Mouse (Mus musculus) G1E-ER4 (cell line): ENCODE measurements around the gene Brd4. TPM values are rescaled to one million over a fixed set of nuclear protein-coding genes. Genes with fewer than 3 reads are reported as not detected.

Experiments
- GATA1 ChIP-seq: IDR thresholded peaks from one replicate; pipeline ENCODE4 v1.8.0; 2012; ENCODE audit warnings: low read length, inconsistent platforms
- polyA plus RNA-seq: library from polyadenylated mRNA; stranded (reverse); fragments of >175 nt; gene quantifications from 2 replicates; pipeline ENCODE4 v1.2.3, GENCODE M21; 2012

Gene Brd4
- polyA plus RNA-seq, 1 experiment: 189 TPM

GRCm38 (mm10) chr17:32205345-32205744 lies 79.2 kb downstream of the Brd4 start:
- TF ChIP-seq GATA1: no peak

- TF ChIP-seq GATA1: no peak
These were observed 81.5 kb downstream of the Brd4 start for GRCm38 (mm10) chr17:32202972-32203371.

GRCm38 (mm10) chr17:32201086-32201485 lies 83.4 kb downstream of the Brd4 start:
- no peak for TF ChIP-seq GATA1

- no peak for TF ChIP-seq GATA1
These were observed 84.7 kb downstream of the Brd4 start for GRCm38 (mm10) chr17:32199796-32200195.

- no peak for TF ChIP-seq GATA1
These were observed 87.4 kb downstream of the Brd4 start for GRCm38 (mm10) chr17:32197156-32197555.

GRCm38 (mm10) chr17:32195725-32196124 lies 88.8 kb downstream of the Brd4 start:
- TF ChIP-seq GATA1: no peak

- no peak for TF ChIP-seq GATA1
These were observed 91.5 kb downstream of the Brd4 start for GRCm38 (mm10) chr17:32193010-32193409.

- no peak for TF ChIP-seq GATA1
These were observed 94.7 kb downstream of the Brd4 start for GRCm38 (mm10) chr17:32189850-32190249.

- TF ChIP-seq GATA1: no peak
These were observed 95.5 kb downstream of the Brd4 start, which contains the start of gene Ephx3 for GRCm38 (mm10) chr17:32188863-32189636. Gene Ephx3 (minus strand): TSS chr17:32189549.

GRCm38 (mm10) chr17:32183017-32183416 lies 101.5 kb downstream of the Brd4 start:
- TF ChIP-seq GATA1: no peak

GRCm38 (mm10) chr17:32179621-32180491 lies 104.7 kb downstream of the Brd4 start:
- no peak for TF ChIP-seq GATA1

GRCm38 (mm10) chr17:32176919-32177318 lies 107.6 kb downstream of the Brd4 start:
- no peak for TF ChIP-seq GATA1

GRCm38 (mm10) chr17:32173166-32173565 lies 111.4 kb downstream of the Brd4 start:
- TF ChIP-seq GATA1: no peak

GRCm38 (mm10) chr17:32172485-32172884 lies 112.0 kb downstream of the Brd4 start:
- no peak for TF ChIP-seq GATA1

- no peak for TF ChIP-seq GATA1
These were observed 114.8 kb downstream of the Brd4 start for GRCm38 (mm10) chr17:32169518-32170225.

GRCm38 (mm10) chr17:32166687-32167086 lies 117.8 kb downstream of the Brd4 start, which contains the start of gene Notch3:
Gene Notch3 (minus strand): TSS chr17:32166852.
- no peak for TF ChIP-seq GATA1
